Mouse (Mus musculus) cerebellum, adult 2 months (tissue): Measurements from ENCODE around the gene Gstp3. TPM values are rescaled to one million over a fixed set of nuclear protein-coding genes. Genes with fewer than 3 reads are reported as not detected.
"Not testable (repeated sequence)": the region's sequence is repeated elsewhere in the genome, so short reads cannot be mapped to it uniquely, and the experiment has no call there.

ENCODE experiments used
- DNase-seq, 2 experiments: peaks; one replicate each; pipeline ENCODE4 v3.0.0; 2021
- H3K27ac ChIP-seq: fragments of 200-500 bp; 2 replicates; pipeline ENCODE4 v1.5.1; 2012; ENCODE audit warnings: low read length, control low read depth, inconsistent platforms; ENCODE audit not compliant: insufficient read depth
- H3K27me3 ChIP-seq: fragments of 200-500 bp; 2 replicates; pipeline ENCODE4 v1.6.1; 2012; ENCODE audit warnings: inconsistent platforms, mild to moderate bottlenecking, low read length, moderate library complexity; ENCODE audit not compliant: control insufficient read depth, insufficient read depth
- H3K4me1 ChIP-seq: fragments of 200-500 bp; 2 replicates; pipeline ENCODE4 v1.6.1; 2011; ENCODE audit warnings: low read length; ENCODE audit not compliant: control insufficient read depth, insufficient read depth
- H3K4me3 ChIP-seq: fragments of 200-500 bp; replicated peaks from 2 replicates; pipeline ENCODE3; 2011; ENCODE audit warnings: mild to moderate bottlenecking, low read depth, low read length, control low read depth; ENCODE audit not compliant: insufficient read depth
- CTCF ChIP-seq: fragments of 200-500 bp; IDR thresholded peaks from 2 replicates; pipeline ENCODE4 v1.5.1; 2011; ENCODE audit warnings: low read depth, mild to moderate bottlenecking, control low read depth, low read length, moderate library complexity, borderline replicate concordance; ENCODE audit not compliant: insufficient read depth
- POLR2A ChIP-seq: fragments of 200-500 bp; IDR thresholded peaks from 2 replicates; pipeline ENCODE4 v1.6.1; 2011; ENCODE audit warnings: low read length, control low read depth, borderline replicate concordance; ENCODE audit not compliant: insufficient read depth
- WGBS: fragments of 180-500 bp; shearing (Covaris S2); methylation state at CpG from one replicate; pipeline ENCODE4 v1.1.7; 2018; 5-methylcytosine and 5-hydroxymethylcytosine counted together
- polyA plus RNA-seq: library from polyadenylated mRNA; depleted of rRNA; stranded (reverse); fragments of >200 nt; gene quantifications from 2 replicates; pipeline ENCODE4 v1.2.3, GENCODE M21; 2012

Gstp3 gene
- polyA plus RNA-seq, 1 experiment, result not detected

DNA sequence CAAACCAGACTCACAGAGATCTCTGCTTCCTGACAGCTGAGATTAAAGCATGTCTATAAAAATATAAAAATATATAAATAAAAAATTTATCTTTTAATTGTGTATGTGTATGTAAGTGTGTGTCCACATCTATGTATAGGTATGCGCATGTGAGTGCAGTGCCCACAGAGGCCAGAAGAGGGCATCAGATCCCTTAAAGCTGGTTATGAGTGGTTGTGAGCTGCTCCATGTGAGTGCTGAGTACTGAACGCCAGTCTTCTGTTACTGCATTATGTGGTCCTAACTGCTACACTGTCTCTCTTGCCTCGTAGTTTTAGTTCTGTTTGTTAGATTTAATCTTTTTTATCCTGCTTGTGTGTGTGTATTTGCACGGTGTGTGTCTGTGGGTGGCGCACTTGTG lies 8.4 kb downstream of the Gstp3 start:
- TF ChIP-seq CTCF (no peak), POLR2A (no peak)
- no peaks in the 10 kb centered on the region for H3K27me3 ChIP-seq
- DNase-seq, result no peak
- peaks cover 23% of the 10 kb centered on the region for H3K4me1 ChIP-seq
- no peak overlapping the region for H3K4me3 ChIP-seq
- no peak overlapping the region for H3K27ac ChIP-seq
- WGBS, result 96% methylated on average over 5 of the region's 5 CpGs

- H3K27ac ChIP-seq, DNase-seq, H3K4me3 ChIP-seq, H3K27me3 ChIP-seq: not testable (repeated sequence)
- 82% methylated on average over 5 of the region's 5 CpGs for WGBS
- H3K4me1 ChIP-seq, result peaks cover 11% of the 10 kb centered on the region
Observed at GRCm38 (mm10) chr19:4049069-4049468, 10.3 kb downstream of the Gstp3 start.

DNA sequence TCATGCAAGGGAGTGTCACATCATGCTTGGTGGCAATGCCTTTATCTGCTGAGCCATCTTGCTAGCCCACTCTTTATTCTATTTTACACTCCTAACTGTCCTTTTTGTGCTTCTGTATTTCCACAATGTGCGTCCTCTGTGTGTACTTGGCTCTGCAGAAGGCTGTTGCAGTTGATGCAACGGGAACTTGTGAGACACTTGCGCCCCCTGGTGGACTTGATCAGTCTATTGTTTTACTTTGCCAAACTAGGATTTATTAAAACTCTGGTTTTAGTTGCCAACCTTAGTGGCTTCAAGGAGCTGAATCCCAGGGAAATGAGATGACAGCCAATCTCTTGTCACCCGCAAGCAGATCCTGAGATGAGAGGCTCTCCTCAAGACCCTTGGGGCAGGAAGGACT lies 11.5 kb downstream of the Gstp3 start:
- 15% methylated on average over 4 of the region's 4 CpGs for WGBS
- peak; percentile 79 to 82 for DNase-seq
- H3K27me3 ChIP-seq, result no peaks in the 10 kb centered on the region

DNA sequence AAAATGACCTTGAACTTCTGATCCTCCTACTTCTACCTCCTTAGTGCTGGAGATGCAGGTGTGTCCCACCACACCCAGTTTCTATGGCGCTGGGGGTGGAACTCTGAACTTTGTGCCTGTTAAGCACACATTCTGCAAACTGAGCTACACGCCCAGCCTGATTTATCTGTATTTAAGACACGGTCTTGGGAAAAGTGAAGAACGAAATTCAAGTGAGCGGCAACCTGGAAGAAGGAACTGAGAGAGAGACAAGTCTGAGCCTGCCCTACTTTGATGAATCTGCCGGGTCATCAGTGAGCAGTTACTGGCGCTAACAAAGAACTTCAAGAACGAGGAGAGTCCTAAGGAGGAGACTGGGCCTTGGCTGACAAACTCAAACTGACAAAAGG lies 12.5 kb downstream of the Gstp3 start:
- no peak overlapping the region for H3K4me3 ChIP-seq
- WGBS, result 92% methylated on average over 8 of the region's 8 CpGs
- no peak for DNase-seq
- no peaks in the 10 kb centered on the region for H3K27me3 ChIP-seq
- peaks cover 7% of the 10 kb centered on the region for H3K4me1 ChIP-seq
- no peak overlapping the region for H3K27ac ChIP-seq
- TF ChIP-seq POLR2A, result no peak
- TF ChIP-seq CTCF, result no peak

More for the DNA sequence above, 11.5 kb downstream of the Gstp3 start:
- TF ChIP-seq POLR2A (no peak), CTCF (peak; percentile 80)
- Histone ChIP-seq H3K4me3 (no peak overlapping the region), H3K4me1 (peaks cover 7% of the 10 kb centered on the region), H3K27ac (no peak overlapping the region)

- WGBS, result 15% methylated on average over 16 of the region's 16 CpGs
- peak within 1 kb of the TSS; percentile 75 for H3K27ac ChIP-seq
- peak within 1 kb of the TSS; percentile 35 for H3K4me3 ChIP-seq
- TF ChIP-seq CTCF (peak; percentile 61), POLR2A (no peak)
- DNase-seq, result peak; percentile 81 to 84
- H3K27me3 ChIP-seq, result no peaks in the 10 kb centered on the region
- peaks cover 7% of the 10 kb centered on the region for H3K4me1 ChIP-seq
Observed at GRCm38 (mm10) chr19:4045966-4046865, 13.2 kb downstream of the Gstp3 start, which contains the start of gene Gstp2. Gstp2 (minus strand) TSS chr19:4046023.

DNA sequence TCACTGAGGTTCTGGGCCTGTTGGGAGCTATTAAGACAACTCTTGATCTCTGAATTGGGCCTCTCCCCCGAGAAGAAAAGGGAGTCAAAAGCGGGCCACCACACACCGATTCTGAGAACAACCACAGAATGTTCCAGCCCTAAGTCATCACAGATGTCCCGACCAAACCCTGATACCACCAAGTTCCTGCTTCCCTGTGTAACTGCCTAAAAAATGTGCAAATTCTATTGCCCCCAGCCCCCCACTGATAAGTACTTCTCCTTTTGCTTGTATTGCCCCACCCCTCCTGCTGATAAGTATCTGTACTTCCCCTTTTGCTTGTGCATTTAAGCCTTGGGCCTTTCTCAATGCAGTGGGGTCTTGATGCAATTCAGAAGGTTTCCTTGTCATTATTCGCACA lies 15.3 kb downstream of the Gstp3 start:
- DNase-seq, H3K27ac ChIP-seq, H3K4me3 ChIP-seq, H3K4me1 ChIP-seq, H3K27me3 ChIP-seq: not testable (repeated sequence)
- WGBS, result 90% methylated on average over 5 of the region's 5 CpGs

- H3K4me3 ChIP-seq, result no peak overlapping the region
- no peak for DNase-seq
- TF ChIP-seq CTCF (no peak), POLR2A (no peak)
- no peaks in the 10 kb centered on the region for H3K27me3 ChIP-seq
- 78% methylated on average over 14 of the region's 14 CpGs for WGBS
- H3K4me1 ChIP-seq, result peaks cover 3% of the 10 kb centered on the region; the same call in 1 of the 2 replicates
- H3K27ac ChIP-seq, result no peak overlapping the region
Observed at GRCm38 (mm10) chr19:4042124-4042523, 17.2 kb downstream of the Gstp3 start.

GRCm38 (mm10) chr19:4041500-4041899 lies 17.9 kb downstream of the Gstp3 start:
- H3K4me3 ChIP-seq, DNase-seq, H3K4me1 ChIP-seq, H3K27me3 ChIP-seq, H3K27ac ChIP-seq: not testable (repeated sequence)
- 86% methylated on average over 3 of the region's 4 CpGs for WGBS

DNA sequence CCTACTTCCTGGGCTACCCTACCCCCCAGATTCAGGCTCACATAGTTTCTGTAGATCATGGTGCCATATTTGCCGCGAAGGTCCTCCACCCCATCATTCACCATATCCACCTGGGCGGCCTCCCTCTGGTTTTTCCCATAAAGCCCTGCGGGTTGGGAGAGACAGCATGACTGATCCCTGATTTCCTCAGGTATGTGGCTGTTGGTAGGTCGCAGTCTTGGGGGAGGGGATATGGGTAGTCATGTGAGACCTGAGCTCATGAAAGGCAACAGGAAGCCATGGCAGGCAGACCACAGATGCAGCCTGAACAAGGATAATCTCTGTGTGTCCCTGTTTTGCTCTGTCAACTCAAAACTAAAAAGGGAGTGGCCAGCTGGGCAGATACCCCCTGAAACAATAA lies 18.4 kb downstream of the Gstp3 start:
- H3K4me1 ChIP-seq, H3K27me3 ChIP-seq, H3K4me3 ChIP-seq, DNase-seq, H3K27ac ChIP-seq: not testable (repeated sequence)
- 89% methylated on average over 5 of the region's 5 CpGs for WGBS
